Mouse (Mus musculus): Measurements from ENCODE around the gene Gm17190. TPM values are rescaled to one million over a fixed set of nuclear protein-coding genes. Genes with fewer than 3 reads are reported as not detected.
A peak's percentile ranks its signal among the peaks of the same experiment; 100 is the strongest.

The Gm17190 gene
- polyA plus RNA-seq, 1 experiment from 2014 or later, result not detected

GRCm38 (mm10) chr13:96126669-96127068 is 44.8 kb downstream of the Gm17190 start:
- ATAC-seq (no peak), DNase-seq (ENCODE audit: low spot score) (no peak)
- no peak for TF ChIP-seq CTCF (IDR thresholded peaks at IDR 0.05)
- TF ChIP-seq EP300 (IDR thresholded peaks at IDR 0.05), result no peak
- Histone ChIP-seq H3K36me3 (ENCODE audit: insufficient read depth, low read length) (no peaks in the 10 kb centered on the region), H3K27me3 (replicated peaks; ENCODE audit: insufficient read depth, low read length) (peaks cover 24% of the 10 kb centered on the region; the same call in 1 of the 2 replicates), H3K4me1 (ENCODE audit: insufficient read depth, low read depth, low read length) (no peaks in the 10 kb centered on the region), H3K9ac (replicated peaks; ENCODE audit: low read depth) (no peak overlapping the region), H3K4me3 (ENCODE audit: low read depth, low read length) (no peak overlapping the region), H3K9me3 (ENCODE audit: low read length) (no peaks in the 10 kb centered on the region), H3K27ac (ENCODE audit: low read length) (no peak overlapping the region), H3K4me2 (replicated peaks; ENCODE audit: low read depth, low read length) (no peak overlapping the region)
- WGBS, result 63% methylated on average over 6 of the region's 6 CpGs

GRCm38 (mm10) chr13:96129081-96129480 is 47.2 kb downstream of the Gm17190 start:
- no peaks in the 10 kb centered on the region for H3K36me3 ChIP-seq (ENCODE audit: insufficient read depth, low read length)
- H3K4me1 ChIP-seq (ENCODE audit: insufficient read depth, low read depth, low read length), result no peaks in the 10 kb centered on the region
- no peaks in the 10 kb centered on the region for H3K9me3 ChIP-seq (ENCODE audit: low read length)
- H3K4me3 ChIP-seq (ENCODE audit: low read depth, low read length), result no peak overlapping the region
- H3K4me2 ChIP-seq (replicated peaks; ENCODE audit: low read depth, low read length), result no peak overlapping the region
- H3K9ac ChIP-seq (replicated peaks; ENCODE audit: low read depth), result no peak overlapping the region
- DNase-seq (ENCODE audit: low spot score) (no peak), ATAC-seq (no peak)
- no peak overlapping the region for H3K27ac ChIP-seq (ENCODE audit: low read length)
- 66% methylated on average over 3 of the region's 3 CpGs for WGBS
- no peak for TF ChIP-seq CTCF (IDR thresholded peaks at IDR 0.05)
- no peak for TF ChIP-seq EP300 (IDR thresholded peaks at IDR 0.05)
- peaks cover 43% of the 10 kb centered on the region; the same call in 1 of the 2 replicates for H3K27me3 ChIP-seq (replicated peaks; ENCODE audit: insufficient read depth, low read length)

- Histone ChIP-seq H3K4me1 (ENCODE audit: insufficient read depth, low read depth, low read length) (no peaks in the 10 kb centered on the region), H3K9me3 (ENCODE audit: low read length) (no peaks in the 10 kb centered on the region), H3K27me3 (replicated peaks; ENCODE audit: insufficient read depth, low read length) (peaks cover 43% of the 10 kb centered on the region; the same call in 1 of the 2 replicates), H3K27ac (ENCODE audit: low read length) (no peak overlapping the region), H3K4me2 (replicated peaks; ENCODE audit: low read depth, low read length) (0 out of 2 replicates have a peak overlapping the region, but pooled peaks have one; percentile 27), H3K4me3 (ENCODE audit: low read depth, low read length) (peak overlapping the region; percentile 6; the same call in 1 of the 2 replicates), H3K36me3 (ENCODE audit: insufficient read depth, low read length) (no peaks in the 10 kb centered on the region), H3K9ac (replicated peaks; ENCODE audit: low read depth) (no peak overlapping the region)
- DNase-seq (ENCODE audit: low spot score) (no peak), ATAC-seq (peak; percentile 56)
- WGBS, result 1% methylated on average over 23 of the region's 30 CpGs
- no peak for TF ChIP-seq CTCF (IDR thresholded peaks at IDR 0.05)
These were observed 49.2 kb downstream of the Gm17190 start for GRCm38 (mm10) chr13:96131050-96131449.

- no peak overlapping the region for H3K9ac ChIP-seq (replicated peaks; ENCODE audit: low read depth)
- H3K4me2 ChIP-seq (replicated peaks; ENCODE audit: low read depth, low read length), result peak overlapping the region; percentile 58
- 0% methylated on average over 16 of the region's 19 CpGs for WGBS
- H3K27ac ChIP-seq (ENCODE audit: low read length), result no peak overlapping the region
- no peaks in the 10 kb centered on the region for H3K4me1 ChIP-seq (ENCODE audit: insufficient read depth, low read depth, low read length)
- H3K27me3 ChIP-seq (replicated peaks; ENCODE audit: insufficient read depth, low read length), result peaks cover 43% of the 10 kb centered on the region; the same call in 1 of the 2 replicates
- peak overlapping the region; percentile 33 for H3K4me3 ChIP-seq (ENCODE audit: low read depth, low read length)
- DNase-seq (ENCODE audit: low spot score), result no peak
- no peak for TF ChIP-seq CTCF (IDR thresholded peaks at IDR 0.05)
- no peak for TF ChIP-seq EP300 (IDR thresholded peaks at IDR 0.05)
- no peaks in the 10 kb centered on the region for H3K9me3 ChIP-seq (ENCODE audit: low read length)
- ATAC-seq, result no peak
- H3K36me3 ChIP-seq (ENCODE audit: insufficient read depth, low read length), result no peaks in the 10 kb centered on the region
These were observed 50.1 kb downstream of the Gm17190 start for GRCm38 (mm10) chr13:96131911-96132310.

GRCm38 (mm10) chr13:96132401-96132816 is 50.6 kb downstream of the Gm17190 start, which contains the start of gene Sv2c:
Gene Sv2c, minus strand, starts transcription at chr13:96132577.
- Histone ChIP-seq H3K27me3 (replicated peaks; ENCODE audit: insufficient read depth, low read length) (peaks cover 43% of the 10 kb centered on the region; the same call in 1 of the 2 replicates), H3K4me2 (replicated peaks; ENCODE audit: low read depth, low read length) (peak within 1 kb of the TSS; percentile 58), H3K4me1 (ENCODE audit: insufficient read depth, low read depth, low read length) (no peaks in the 10 kb centered on the region), H3K36me3 (ENCODE audit: insufficient read depth, low read length) (no peaks in the 10 kb centered on the region), H3K4me3 (ENCODE audit: low read depth, low read length) (peak within 1 kb of the TSS; percentile 33), H3K9me3 (ENCODE audit: low read length) (no peaks in the 10 kb centered on the region), H3K9ac (replicated peaks; ENCODE audit: low read depth) (no peak within 1 kb of the TSS), H3K27ac (ENCODE audit: low read length) (no peak within 1 kb of the TSS)
- TF ChIP-seq EP300 (IDR thresholded peaks at IDR 0.05), result no peak
- TF ChIP-seq CTCF (IDR thresholded peaks at IDR 0.05), result no peak
- DNase-seq (ENCODE audit: low spot score), result peak; percentile 37
- ATAC-seq, result peak; percentile 40
- 2% methylated on average over 34 of the region's 44 CpGs for WGBS

Other genes starting within 250 kb of the Gm17190 start
- 2.7 and 3.4 TPM in 2 replicates for gene Iqgap2, start 190.1 kb upstream of the Gm17190 start, polyA plus RNA-seq (2015; fragmentation: Nextera tagmentation; extraction: Ambion mirVana)
- 8.7 and 15.2 TPM in 2 replicates for gene Gm20075, start 678 bp upstream of the Gm17190 start, polyA plus RNA-seq (2015; fragmentation: Nextera tagmentation; extraction: Ambion mirVana)
- 0.27 and 0.30 TPM in 2 replicates for gene Sv2c, start 50.5 kb downstream of the Gm17190 start, polyA plus RNA-seq (2015; fragmentation: Nextera tagmentation; extraction: Ambion mirVana)

Measured in lung, postnatal 0 days (tissue).